Mouse (Mus musculus) adrenal gland, adult 2 months (tissue): ENCODE measurements around the gene Retnlb. TPM values are rescaled to one million over a fixed set of nuclear protein-coding genes. Genes with fewer than 3 reads are reported as not detected.

Source experiments
- polyA plus RNA-seq: library from polyadenylated mRNA; depleted of rRNA; stranded (reverse); fragments of >200 nt; gene quantifications from 2 replicates; pipeline ENCODE4 v1.2.3, GENCODE M21; 2012; rRNA removed
- total RNA-seq, 2 experiments: library from RNA; stranded (reverse); gene quantifications; 2 replicates each; pipeline ENCODE4 v1.2.3; 2021

The Retnlb gene
- total and polyA plus RNA-seq, 3 experiments, result not detected

Other genes with a start within 250 kb of the Retnlb start
- not detected for gene Trat1, start 44.8 kb upstream of the Retnlb start, total RNA-seq
- gene Trat1, start 44.8 kb upstream of the Retnlb start, polyA plus RNA-seq, result not detected in 2 replicates
- gene Retnla, start 25.7 kb downstream of the Retnlb start, total RNA-seq, result 10 to 100 TPM; 14.5 to 36.5 TPM
- 23.0 and 26.3 TPM in 2 replicates for gene Retnla, start 25.7 kb downstream of the Retnlb start, polyA plus RNA-seq
- gene Retnlg, start 55.8 kb downstream of the Retnlb start, total RNA-seq, result 1 to 10 TPM in 1 of 2 experiments, under 1 TPM in 1; 0.73 to 1.4 TPM
- 0.44 TPM in 1 of 2 replicates, not detected in the other for gene Retnlg, start 55.8 kb downstream of the Retnlb start, polyA plus RNA-seq
- gene Dzip3, start 177.3 kb downstream of the Retnlb start, total RNA-seq, result 10 to 100 TPM; 17.0 to 23.9 TPM
- 1.3 and 2.1 TPM in 2 replicates for gene Dzip3, start 177.3 kb downstream of the Retnlb start, polyA plus RNA-seq
- gene Cip2a, start 177.3 kb downstream of the Retnlb start, total RNA-seq, result 1 to 10 TPM; 1.2 to 1.9 TPM
- 0.07 and 0.30 TPM in 2 replicates for gene Cip2a, start 177.3 kb downstream of the Retnlb start, polyA plus RNA-seq
- gene Myh15, start 240.6 kb downstream of the Retnlb start, total RNA-seq, result not detected
- not detected in 2 replicates for gene Myh15, start 240.6 kb downstream of the Retnlb start, polyA plus RNA-seq